Mouse (Mus musculus): ENCODE measurements around the gene Fkbp4. TPM values are rescaled to one million over a fixed set of nuclear protein-coding genes. Genes with fewer than 3 reads are reported as not detected.

Fkbp4 gene
- polyA plus RNA-seq, 1 experiment from 2014 or later, result 357 TPM

- H3K27me3 ChIP-seq (ENCODE audit: control insufficient read depth, insufficient read depth, low read depth, low read length), result no peaks in the 10 kb centered on the region
- peaks cover 59% of the 10 kb centered on the region for H3K36me3 ChIP-seq (ENCODE audit: control insufficient read depth, insufficient read depth, low read length)
- no peak overlapping the region for H3K4me2 ChIP-seq (ENCODE audit: low read length)
- 78% methylated on average over 13 of the region's 13 CpGs for WGBS
- no peak overlapping the region for H3K4me3 ChIP-seq (ENCODE audit: low read depth, low read length)
- no peak overlapping the region for H3K9ac ChIP-seq (ENCODE audit: low read depth, low read length)
- peaks cover 13% of the 10 kb centered on the region for H3K4me1 ChIP-seq (ENCODE audit: control insufficient read depth, insufficient read depth, low read length)
- no peak for ATAC-seq
- no peaks in the 10 kb centered on the region for H3K9me3 ChIP-seq (replicated peaks; ENCODE audit: control insufficient read depth, low read length, poor library complexity, severe bottlenecking)
- no peak overlapping the region for H3K27ac ChIP-seq (ENCODE audit: low read length)
Observed at GRCm38 (mm10) chr6:128432356-128432915, 6.0 kb downstream of the Fkbp4 start.

GRCm38 (mm10) chr6:128429826-128430225, 8.7 kb downstream of the Fkbp4 start:
- Histone ChIP-seq H3K4me2 (ENCODE audit: low read length) (no peak overlapping the region), H3K27ac (ENCODE audit: low read length) (no peak overlapping the region), H3K36me3 (ENCODE audit: control insufficient read depth, insufficient read depth, low read length) (peaks cover 47% of the 10 kb centered on the region), H3K9ac (ENCODE audit: low read depth, low read length) (no peak overlapping the region), H3K4me1 (ENCODE audit: control insufficient read depth, insufficient read depth, low read length) (no peaks in the 10 kb centered on the region; the same call in 1 of the 2 replicates), H3K4me3 (ENCODE audit: low read depth, low read length) (no peak overlapping the region), H3K27me3 (ENCODE audit: control insufficient read depth, insufficient read depth, low read depth, low read length) (no peaks in the 10 kb centered on the region), H3K9me3 (replicated peaks; ENCODE audit: control insufficient read depth, low read length, poor library complexity, severe bottlenecking) (no peaks in the 10 kb centered on the region)
- 94% methylated on average over 6 of the region's 6 CpGs for WGBS
- ATAC-seq, result no peak

DNA sequence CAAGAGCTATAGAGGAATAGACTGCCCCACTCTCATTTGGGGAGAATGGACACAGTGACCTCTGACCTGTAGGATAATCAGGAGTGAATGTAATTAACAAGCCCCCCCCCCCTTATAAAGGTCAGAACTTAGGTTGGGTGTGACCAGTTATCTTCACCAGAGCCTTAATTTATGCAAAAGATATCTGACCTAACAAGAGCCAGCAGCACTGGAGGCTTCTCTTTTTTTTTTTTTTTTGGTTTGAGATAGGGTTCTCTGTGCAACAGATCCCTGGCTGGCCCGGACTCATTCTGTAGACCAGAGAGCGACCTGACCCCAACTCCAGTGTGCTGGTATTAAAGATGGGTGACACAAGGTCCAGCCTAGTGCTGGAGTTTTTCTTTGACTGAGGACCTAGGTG, 9.2 kb downstream of the Fkbp4 start:
- H3K4me2 ChIP-seq (ENCODE audit: low read length), result no peak overlapping the region
- no peak for ATAC-seq
- no peak overlapping the region for H3K9ac ChIP-seq (ENCODE audit: low read depth, low read length)
- peaks cover 47% of the 10 kb centered on the region for H3K36me3 ChIP-seq (ENCODE audit: control insufficient read depth, insufficient read depth, low read length)
- H3K9me3 ChIP-seq (replicated peaks; ENCODE audit: control insufficient read depth, low read length, poor library complexity, severe bottlenecking), result no peaks in the 10 kb centered on the region
- H3K4me3 ChIP-seq (ENCODE audit: low read depth, low read length), result no peak overlapping the region
- WGBS, result 95% methylated on average over 2 of the region's 2 CpGs
- no peaks in the 10 kb centered on the region for H3K27me3 ChIP-seq (ENCODE audit: control insufficient read depth, insufficient read depth, low read depth, low read length)
- H3K27ac ChIP-seq (ENCODE audit: low read length), result no peak overlapping the region
- H3K4me1 ChIP-seq (ENCODE audit: control insufficient read depth, insufficient read depth, low read length), result no peaks in the 10 kb centered on the region; the same call in 1 of the 2 replicates

DNA sequence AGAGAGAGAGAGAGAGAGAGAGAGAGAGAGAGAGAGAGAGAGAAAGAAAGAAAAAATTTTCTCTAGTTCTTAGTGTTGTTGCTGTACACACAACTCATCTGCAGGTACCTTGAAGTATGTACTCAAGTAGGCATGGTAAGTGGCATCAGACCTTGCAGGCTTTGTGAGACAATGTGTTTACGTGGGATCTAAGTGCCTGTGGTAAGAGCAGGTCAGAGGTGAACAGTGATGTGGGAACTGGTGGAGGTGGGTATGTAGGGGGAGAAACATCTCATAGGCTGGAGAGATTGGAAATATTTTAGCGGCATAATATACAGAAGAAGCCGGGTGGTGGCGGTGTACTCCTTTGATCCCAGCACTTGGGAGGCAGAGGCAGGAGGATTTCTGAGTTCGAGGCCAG, 10.9 kb downstream of the Fkbp4 start:
- no peaks in the 10 kb centered on the region for H3K9me3 ChIP-seq (replicated peaks; ENCODE audit: control insufficient read depth, low read length, poor library complexity, severe bottlenecking)
- H3K27me3 ChIP-seq (ENCODE audit: control insufficient read depth, insufficient read depth, low read depth, low read length), result no peaks in the 10 kb centered on the region
- no peak overlapping the region for H3K4me2 ChIP-seq (ENCODE audit: low read length)
- no peaks in the 10 kb centered on the region; the same call in 1 of the 2 replicates for H3K4me1 ChIP-seq (ENCODE audit: control insufficient read depth, insufficient read depth, low read length)
- H3K4me3 ChIP-seq (ENCODE audit: low read depth, low read length), result no peak overlapping the region
- peaks cover 30% of the 10 kb centered on the region for H3K36me3 ChIP-seq (ENCODE audit: control insufficient read depth, insufficient read depth, low read length)
- H3K9ac ChIP-seq (ENCODE audit: low read depth, low read length), result no peak overlapping the region
- WGBS, result 93% methylated on average over 5 of the region's 5 CpGs
- ATAC-seq, result no peak
- no peak overlapping the region for H3K27ac ChIP-seq (ENCODE audit: low read length)

GRCm38 (mm10) chr6:128425046-128425445, 13.4 kb downstream of the Fkbp4 start:
- Histone ChIP-seq H3K36me3 (ENCODE audit: control insufficient read depth, insufficient read depth, low read length) (peaks cover 9% of the 10 kb centered on the region), H3K9me3 (replicated peaks; ENCODE audit: control insufficient read depth, low read length, poor library complexity, severe bottlenecking) (no peaks in the 10 kb centered on the region), H3K27me3 (ENCODE audit: control insufficient read depth, insufficient read depth, low read depth, low read length) (no peaks in the 10 kb centered on the region), H3K4me1 (ENCODE audit: control insufficient read depth, insufficient read depth, low read length) (peaks cover 3% of the 10 kb centered on the region; the same call in 1 of the 2 replicates), H3K27ac (ENCODE audit: low read length) (peak overlapping the region; percentile 99), H3K9ac (ENCODE audit: low read depth, low read length) (peak overlapping the region; percentile 80), H3K4me3 (ENCODE audit: low read depth, low read length) (peak overlapping the region; percentile 60), H3K4me2 (ENCODE audit: low read length) (peak overlapping the region; percentile 73)
- peak; percentile 4; the same call in 1 of the 2 replicates for ATAC-seq
- WGBS, result 22% methylated on average over 9 of the region's 9 CpGs

- Histone ChIP-seq H3K4me1 (ENCODE audit: control insufficient read depth, insufficient read depth, low read length) (peaks cover 3% of the 10 kb centered on the region; the same call in 1 of the 2 replicates), H3K27me3 (ENCODE audit: control insufficient read depth, insufficient read depth, low read depth, low read length) (no peaks in the 10 kb centered on the region), H3K4me2 (ENCODE audit: low read length) (peak within 1 kb of the TSS; percentile 73), H3K9ac (ENCODE audit: low read depth, low read length) (peak within 1 kb of the TSS; percentile 80), H3K4me3 (ENCODE audit: low read depth, low read length) (peak within 1 kb of the TSS; percentile 60), H3K36me3 (ENCODE audit: control insufficient read depth, insufficient read depth, low read length) (peaks cover 5% of the 10 kb centered on the region; the same call in 1 of the 2 replicates), H3K27ac (ENCODE audit: low read length) (peak within 1 kb of the TSS; percentile 99), H3K9me3 (replicated peaks; ENCODE audit: control insufficient read depth, low read length, poor library complexity, severe bottlenecking) (no peaks in the 10 kb centered on the region)
- 0% methylated on average over 42 of the region's 42 CpGs for WGBS
- peak; percentile 95 for ATAC-seq
Observed at GRCm38 (mm10) chr6:128424269-128425019, 14.0 kb downstream of the Fkbp4 start, which contains the start of gene Itfg2. Gene Itfg2, minus strand, starts transcription at chr6:128424931.

DNA sequence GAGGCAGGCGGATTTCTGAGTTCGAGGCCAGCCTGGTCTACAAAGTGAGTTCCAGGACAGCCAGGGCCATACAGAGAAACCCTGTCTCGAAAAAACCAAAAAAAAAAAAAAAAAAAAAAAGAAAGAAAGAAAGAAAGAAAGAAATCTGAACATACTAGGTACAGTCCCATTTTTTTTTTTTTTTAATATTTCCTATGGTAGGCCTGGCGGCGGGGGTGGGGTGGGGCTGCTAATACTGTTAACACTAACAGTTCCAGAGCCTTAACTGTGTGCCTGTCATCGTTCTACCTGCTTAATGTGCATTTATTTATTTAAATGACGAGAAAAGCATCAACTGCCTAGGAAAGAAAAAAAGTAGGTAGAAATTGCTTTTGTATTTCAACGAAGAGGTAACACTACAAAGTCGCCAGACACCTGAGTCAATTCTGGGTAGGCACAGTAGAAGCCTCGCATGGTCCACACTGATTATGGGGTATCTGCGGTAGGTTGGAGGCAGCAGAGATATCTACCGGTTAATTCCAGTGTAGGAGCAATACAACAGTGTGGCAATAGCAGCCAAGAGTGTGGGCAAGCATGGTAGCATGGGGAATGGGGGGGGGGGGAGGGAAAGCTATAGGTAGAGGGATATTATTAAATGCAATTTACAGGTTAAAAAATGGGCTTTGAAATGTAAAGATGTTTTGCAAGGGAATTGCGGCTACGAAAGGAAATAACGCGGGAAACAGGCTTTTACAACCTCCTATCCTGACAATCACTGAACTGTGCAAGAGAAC, 14.8 kb downstream of the Fkbp4 start:
- H3K27me3 ChIP-seq (ENCODE audit: control insufficient read depth, insufficient read depth, low read depth, low read length), result no peaks in the 10 kb centered on the region
- ATAC-seq, result peak; percentile 55
- peak overlapping the region; percentile 60 for H3K4me3 ChIP-seq (ENCODE audit: low read depth, low read length)
- H3K36me3 ChIP-seq (ENCODE audit: control insufficient read depth, insufficient read depth, low read length), result peaks cover 1% of the 10 kb centered on the region; the same call in 1 of the 2 replicates
- peak overlapping the region; percentile 99 for H3K27ac ChIP-seq (ENCODE audit: low read length)
- H3K9me3 ChIP-seq (replicated peaks; ENCODE audit: control insufficient read depth, low read length, poor library complexity, severe bottlenecking), result no peaks in the 10 kb centered on the region
- peak overlapping the region; percentile 80 for H3K9ac ChIP-seq (ENCODE audit: low read depth, low read length)
- H3K4me2 ChIP-seq (ENCODE audit: low read length), result peak overlapping the region; percentile 73
- WGBS, result 39% methylated on average over 14 of the region's 16 CpGs
- peaks cover 3% of the 10 kb centered on the region; the same call in 1 of the 2 replicates for H3K4me1 ChIP-seq (ENCODE audit: control insufficient read depth, insufficient read depth, low read length)

DNA sequence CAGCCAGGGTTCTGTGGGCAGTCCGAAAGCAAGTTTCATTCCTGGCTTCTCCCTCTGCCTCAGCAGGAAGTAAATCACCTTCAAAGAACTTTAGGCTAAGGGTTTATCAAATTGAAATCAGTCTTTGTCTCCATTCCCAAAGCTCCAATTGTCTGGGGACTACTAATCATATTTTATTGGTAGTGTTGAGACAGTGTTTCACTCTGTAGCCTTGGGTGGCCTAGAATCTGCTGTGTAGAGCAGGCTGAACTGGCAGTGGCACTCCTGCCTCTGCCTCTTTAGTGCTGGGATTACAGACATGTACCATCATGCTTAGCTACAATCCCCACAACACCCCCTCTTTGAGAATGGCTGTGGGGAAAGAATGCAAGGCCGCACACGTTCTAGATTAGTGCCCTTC, 17.0 kb downstream of the Fkbp4 start:
- H3K36me3 ChIP-seq (ENCODE audit: control insufficient read depth, insufficient read depth, low read length), result no peaks in the 10 kb centered on the region
- H3K27me3 ChIP-seq (ENCODE audit: control insufficient read depth, insufficient read depth, low read depth, low read length), result no peaks in the 10 kb centered on the region
- WGBS, result 93% methylated on average over 3 of the region's 3 CpGs
- no peak overlapping the region for H3K4me3 ChIP-seq (ENCODE audit: low read depth, low read length)
- H3K9me3 ChIP-seq (replicated peaks; ENCODE audit: control insufficient read depth, low read length, poor library complexity, severe bottlenecking), result no peaks in the 10 kb centered on the region
- no peak overlapping the region for H3K4me2 ChIP-seq (ENCODE audit: low read length)
- H3K4me1 ChIP-seq (ENCODE audit: control insufficient read depth, insufficient read depth, low read length), result peaks cover 3% of the 10 kb centered on the region; the same call in 1 of the 2 replicates
- no peak overlapping the region for H3K9ac ChIP-seq (ENCODE audit: low read depth, low read length)
- no peak overlapping the region for H3K27ac ChIP-seq (ENCODE audit: low read length)
- ATAC-seq, result no peak

Data from midbrain, embryonic 16.5 days (tissue).